Mouse (Mus musculus) macrophage (primary cell): Measurements from ENCODE around the gene Rnf114. TPM values are rescaled to one million over a fixed set of nuclear protein-coding genes. Genes with fewer than 3 reads are reported as not detected.

ENCODE experiments used
- H3K27ac ChIP-seq: fragments of 350-480 bp; formaldehyde crosslinking; 2 replicates; pipeline ENCODE4 v1.9.0; 2021
- H3K36me3 ChIP-seq: fragments of 350-480 bp; formaldehyde crosslinking; 2 replicates; pipeline ENCODE4 v1.9.0; 2021; ENCODE audit errors: inconsistent target
- H3K4me3 ChIP-seq: fragments of 350-480 bp; formaldehyde crosslinking; 2 replicates; pipeline ENCODE4 v1.9.0; 2021; ENCODE audit errors: inconsistent target
- H3K79me2 ChIP-seq: fragments of 350-480 bp; formaldehyde crosslinking; 2 replicates; pipeline ENCODE4 v1.9.0; 2021; ENCODE audit errors: inconsistent target
- WGBS: methylation state at CpG from one replicate; pipeline ENCODE4 v1.1.7; 2026; ENCODE audit warnings: inconsistent platforms; ENCODE audit not compliant: missing documents; 5-methylcytosine and 5-hydroxymethylcytosine counted together
- polyA plus RNA-seq: library from polyadenylated mRNA; stranded (reverse); fragments of 250-400 nt; gene quantifications from 3 replicates; pipeline ENCODE4 v1.2.4, GENCODE M21; 2018; ENCODE audit warnings: inconsistent platforms

Rnf114 gene
- polyA plus RNA-seq, 1 experiment from 2014 or later, result 48.9 TPM

- WGBS, result 82% methylated on average over 7 of the region's 7 CpGs
Observed at GRCm38 (mm10) chr2:167548961-167549360, 56.5 kb downstream of the Rnf114 start.

DNA sequence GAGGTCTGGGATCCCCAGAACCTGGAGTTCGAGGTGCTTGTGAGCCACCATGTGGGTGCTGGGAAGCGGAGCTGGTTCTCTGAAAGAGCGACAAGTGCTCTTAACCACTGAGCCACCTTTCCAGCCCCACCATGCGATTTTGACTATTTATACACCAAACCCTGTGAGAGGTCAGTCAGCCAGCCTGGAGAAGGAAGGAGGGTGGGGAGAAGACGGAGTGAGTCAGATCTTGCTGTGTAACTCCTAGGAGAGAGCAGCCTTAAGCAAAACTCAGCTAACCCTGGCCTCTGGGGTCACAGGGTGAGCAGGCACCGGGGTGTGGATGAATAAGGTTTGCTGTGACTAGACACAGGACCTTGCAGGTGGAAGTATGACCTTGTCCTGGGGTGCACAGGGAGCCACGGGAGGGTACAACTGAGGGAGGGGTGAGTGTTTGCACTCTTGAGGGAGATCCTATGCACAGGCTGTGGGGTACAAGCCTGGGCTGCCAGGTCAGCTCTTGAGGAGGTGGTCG is 58.0 kb downstream of the Rnf114 start:
- no peak overlapping the region for H3K27ac ChIP-seq
- no peaks in the 10 kb centered on the region for H3K36me3 ChIP-seq
- H3K4me3 ChIP-seq, result no peak overlapping the region
- WGBS, result 86% methylated on average over 8 of the region's 8 CpGs
- no peaks in the 10 kb centered on the region for H3K79me2 ChIP-seq

More at GRCm38 (mm10) chr2:167548961-167549360, 56.5 kb downstream of the Rnf114 start:
- H3K36me3 ChIP-seq, result no peaks in the 10 kb centered on the region
- H3K79me2 ChIP-seq, result no peaks in the 10 kb centered on the region
- no peak overlapping the region for H3K4me3 ChIP-seq
- no peak overlapping the region for H3K27ac ChIP-seq

- no peaks in the 10 kb centered on the region for H3K79me2 ChIP-seq
- WGBS, result 50% methylated on average over 8 of the region's 8 CpGs
- H3K4me3 ChIP-seq, result no peak overlapping the region
- no peak overlapping the region for H3K27ac ChIP-seq
- H3K36me3 ChIP-seq, result no peaks in the 10 kb centered on the region
Observed at GRCm38 (mm10) chr2:167551342-167551920, 59.0 kb downstream of the Rnf114 start.

DNA sequence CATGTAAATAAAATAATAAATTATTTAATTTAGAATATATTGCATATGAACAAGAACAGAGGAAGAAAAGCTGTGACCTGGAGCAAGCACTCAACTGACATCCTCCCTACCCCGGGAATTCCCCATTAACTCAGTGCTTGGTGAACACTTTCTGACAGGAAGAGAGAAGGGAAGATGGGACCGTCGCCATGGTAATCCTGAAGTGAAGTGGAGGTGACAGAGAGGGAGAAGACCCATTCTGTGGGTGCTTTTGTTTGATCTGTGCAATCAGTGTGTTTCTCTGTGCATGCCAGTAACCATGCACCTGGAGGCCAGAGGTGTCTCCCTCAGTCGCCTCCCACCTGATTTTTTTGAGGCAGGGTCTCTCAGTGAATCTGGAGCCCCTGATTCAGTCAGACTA is 59.8 kb downstream of the Rnf114 start:
- Histone ChIP-seq H3K79me2 (no peaks in the 10 kb centered on the region), H3K4me3 (no peak overlapping the region), H3K27ac (no peak overlapping the region), H3K36me3 (no peaks in the 10 kb centered on the region)
- 77% methylated on average over 4 of the region's 4 CpGs for WGBS

GRCm38 (mm10) chr2:167552927-167553402 is 60.5 kb downstream of the Rnf114 start:
- no peak overlapping the region for H3K27ac ChIP-seq
- no peak overlapping the region for H3K4me3 ChIP-seq
- H3K36me3 ChIP-seq, result no peaks in the 10 kb centered on the region
- H3K79me2 ChIP-seq, result no peaks in the 10 kb centered on the region
- WGBS, result 78% methylated on average over 9 of the region's 11 CpGs

GRCm38 (mm10) chr2:167555766-167556165 is 63.3 kb downstream of the Rnf114 start:
- WGBS, result 52% methylated on average over 5 of the region's 5 CpGs
- Histone ChIP-seq H3K36me3 (no peaks in the 10 kb centered on the region), H3K4me3 (no peak overlapping the region), H3K79me2 (no peaks in the 10 kb centered on the region), H3K27ac (no peak overlapping the region)

- H3K79me2 ChIP-seq, result no peaks in the 10 kb centered on the region
- no peak overlapping the region for H3K27ac ChIP-seq
- no peaks in the 10 kb centered on the region for H3K36me3 ChIP-seq
- WGBS, result 24% methylated on average over 27 of the region's 27 CpGs
- H3K4me3 ChIP-seq, result no peak overlapping the region
Observed at GRCm38 (mm10) chr2:167559413-167559812, 67.0 kb downstream of the Rnf114 start.

DNA sequence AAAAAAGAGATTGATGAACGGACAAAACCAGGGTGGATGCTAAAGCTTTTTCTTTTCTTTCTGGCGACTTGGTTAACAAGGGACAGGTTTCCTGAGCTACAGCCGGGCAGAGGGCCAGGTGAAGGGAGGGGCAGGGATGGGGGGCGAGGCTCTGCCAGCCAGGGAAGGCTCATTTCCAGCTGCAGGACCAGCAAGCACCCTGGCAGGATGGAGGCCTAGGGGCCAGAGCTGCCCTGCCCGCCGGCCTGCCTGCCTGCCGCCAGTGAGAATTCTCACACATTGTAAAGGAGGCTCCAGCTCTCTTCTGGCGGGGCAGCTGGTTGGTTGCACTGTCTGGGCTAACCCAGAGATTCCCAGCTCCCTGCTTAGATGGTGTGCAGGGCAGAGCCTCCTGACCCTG is 69.7 kb downstream of the Rnf114 start:
- H3K79me2 ChIP-seq, result no peaks in the 10 kb centered on the region
- H3K36me3 ChIP-seq, result no peaks in the 10 kb centered on the region
- 17% methylated on average over 8 of the region's 8 CpGs for WGBS
- H3K27ac ChIP-seq, result no peak overlapping the region
- H3K4me3 ChIP-seq, result no peak overlapping the region

GRCm38 (mm10) chr2:167563035-167563434 is 70.6 kb downstream of the Rnf114 start:
- Histone ChIP-seq H3K36me3 (no peaks in the 10 kb centered on the region), H3K4me3 (no peak overlapping the region), H3K79me2 (no peaks in the 10 kb centered on the region), H3K27ac (no peak overlapping the region)
- 84% methylated on average over 5 of the region's 5 CpGs for WGBS

DNA sequence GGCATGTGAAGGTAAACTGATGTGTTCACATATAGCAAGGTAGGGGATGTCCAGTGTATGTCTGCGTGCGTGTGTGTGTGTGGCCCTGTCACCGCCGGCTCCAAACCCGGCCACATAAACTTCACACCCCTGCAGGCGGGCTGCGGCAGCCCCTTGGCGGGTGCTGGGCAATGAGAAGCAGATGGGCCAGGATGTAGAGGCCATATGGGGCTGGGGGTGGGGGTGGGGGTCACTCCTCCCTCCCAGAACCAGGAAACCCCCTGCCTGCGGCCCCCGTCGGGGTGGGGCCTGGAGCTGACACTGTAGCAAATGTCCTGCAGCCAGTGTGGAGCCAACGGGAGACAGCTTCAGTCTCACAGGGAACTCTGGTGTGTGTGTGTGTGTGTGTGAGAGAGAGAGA is 71.3 kb downstream of the Rnf114 start:
- 80% methylated on average over 10 of the region's 12 CpGs for WGBS

GRCm38 (mm10) chr2:167564551-167565311 is 72.3 kb downstream of the Rnf114 start:
- no peak overlapping the region for H3K27ac ChIP-seq
- H3K36me3 ChIP-seq, result no peaks in the 10 kb centered on the region
- no peak overlapping the region for H3K4me3 ChIP-seq
- WGBS, result 92% methylated on average over 8 of the region's 13 CpGs
- no peaks in the 10 kb centered on the region for H3K79me2 ChIP-seq

More for the DNA sequence above, 71.3 kb downstream of the Rnf114 start:
- Histone ChIP-seq H3K4me3 (no peak overlapping the region), H3K27ac (no peak overlapping the region), H3K36me3 (no peaks in the 10 kb centered on the region), H3K79me2 (no peaks in the 10 kb centered on the region)

GRCm38 (mm10) chr2:167565312-167565656 is 72.8 kb downstream of the Rnf114 start:
- Histone ChIP-seq H3K4me3 (no peak overlapping the region), H3K36me3 (no peaks in the 10 kb centered on the region)
- 97% methylated on average over 3 of the region's 3 CpGs for whole genome bisulfite sequencing

GRCm38 (mm10) chr2:167565682-167566081 is 73.2 kb downstream of the Rnf114 start:
- WGBS, result 64% methylated on average over 16 of the region's 19 CpGs
- Histone ChIP-seq H3K36me3 (no peaks in the 10 kb centered on the region), H3K27ac (no peak overlapping the region), H3K79me2 (no peaks in the 10 kb centered on the region), H3K4me3 (no peak overlapping the region)

More at GRCm38 (mm10) chr2:167565312-167565656, 72.8 kb downstream of the Rnf114 start:
- Histone ChIP-seq H3K79me2 (no peaks in the 10 kb centered on the region), H3K27ac (no peak overlapping the region)
